Mouse (Mus musculus) neural tube, embryonic 12.5 days (tissue): Measurements from ENCODE around the gene Ntm. TPM values are rescaled to one million over a fixed set of nuclear protein-coding genes. Genes with fewer than 3 reads are reported as not detected.
A peak's percentile ranks its signal among the peaks of the same experiment; 100 is the strongest.

Source experiments
- ATAC-seq: fragments of 200-750 bp; cut with Nextera tagmentation; 2 replicates; pipeline ENCODE4 v1.8.0; 2017; ENCODE audit warnings: low read depth, mild to moderate bottlenecking, moderate TSS enrichment, moderate library complexity; ENCODE audit not compliant: low FRiP score
- H3K27ac ChIP-seq: fragments of 300-500 bp; sonication (generic); 2 replicates; pipeline ENCODE4 v1.5.1; 2016
- H3K27me3 ChIP-seq: fragments of 300-500 bp; sonication (generic); replicated peaks from 2 replicates; pipeline ENCODE4 v1.6.1; 2016; ENCODE audit warnings: mild to moderate bottlenecking
- H3K36me3 ChIP-seq: fragments of 300-500 bp; sonication (generic); 2 replicates; pipeline ENCODE4 v1.6.1; 2016; ENCODE audit warnings: mild to moderate bottlenecking
- H3K4me1 ChIP-seq: fragments of 300-500 bp; sonication (generic); 2 replicates; pipeline ENCODE4 v1.6.1; 2016
- H3K4me2 ChIP-seq: fragments of 300-500 bp; sonication (generic); replicated peaks from 2 replicates; pipeline ENCODE4 v1.6.1; 2016; ENCODE audit warnings: mild to moderate bottlenecking
- H3K4me3 ChIP-seq: fragments of 300-500 bp; sonication (generic); 2 replicates; pipeline ENCODE4 v1.5.1; 2016
- H3K9ac ChIP-seq: fragments of 300-500 bp; sonication (generic); 2 replicates; pipeline ENCODE4 v1.6.1; 2016; ENCODE audit warnings: mild to moderate bottlenecking
- H3K9me3 ChIP-seq: fragments of 300-500 bp; sonication (generic); 2 replicates; pipeline ENCODE4 v1.6.1; 2016; ENCODE audit warnings: mild to moderate bottlenecking
- WGBS: fragments of 180-500 bp; shearing (Covaris S2); methylation state at CpG from one replicate; pipeline ENCODE4 v1.1.7; 2016; 5-methylcytosine and 5-hydroxymethylcytosine counted together
- polyA plus RNA-seq: library from polyadenylated mRNA; unstranded; fragments of >200 nt; fragmentation: Nextera tagmentation; extraction: Ambion mirVana; gene quantifications from 2 replicates; pipeline ENCODE4 v1.2.1, GENCODE M21; 2016

Ntm gene
- polyA plus RNA-seq, 1 experiment from 2014 or later, result 68.6 TPM

DNA sequence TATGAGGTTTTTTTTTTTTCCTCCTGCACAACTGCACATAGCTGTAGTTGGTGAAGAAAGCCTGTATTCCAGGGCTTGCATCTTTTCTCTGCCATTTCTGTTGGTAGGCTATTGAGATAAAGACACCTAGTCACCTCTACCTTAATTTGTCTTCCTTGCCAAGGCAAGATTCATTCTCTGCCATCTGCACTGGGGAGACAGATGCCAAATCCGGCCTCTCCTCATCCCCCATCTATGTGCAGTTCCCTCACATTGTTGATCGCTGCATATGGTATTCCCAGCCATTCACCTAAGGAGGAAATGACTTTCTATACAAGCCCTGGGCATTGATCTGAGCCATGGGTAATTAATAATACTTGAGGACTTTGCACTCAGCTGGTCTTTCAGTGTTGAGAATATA is 753.7 kb downstream of the Ntm start:
- H3K9me3 ChIP-seq, result no peaks in the 10 kb centered on the region
- H3K9ac ChIP-seq, result no peak overlapping the region
- H3K4me1 ChIP-seq, result no peaks in the 10 kb centered on the region; the same call in 1 of the 2 replicates
- no peak overlapping the region for H3K4me3 ChIP-seq
- H3K4me2 ChIP-seq, result no peak overlapping the region
- ATAC-seq, result no peak
- H3K27me3 ChIP-seq, result no peaks in the 10 kb centered on the region
- no peak overlapping the region for H3K27ac ChIP-seq
- no peaks in the 10 kb centered on the region for H3K36me3 ChIP-seq
- 94% methylated on average over 2 of the region's 2 CpGs for WGBS

DNA sequence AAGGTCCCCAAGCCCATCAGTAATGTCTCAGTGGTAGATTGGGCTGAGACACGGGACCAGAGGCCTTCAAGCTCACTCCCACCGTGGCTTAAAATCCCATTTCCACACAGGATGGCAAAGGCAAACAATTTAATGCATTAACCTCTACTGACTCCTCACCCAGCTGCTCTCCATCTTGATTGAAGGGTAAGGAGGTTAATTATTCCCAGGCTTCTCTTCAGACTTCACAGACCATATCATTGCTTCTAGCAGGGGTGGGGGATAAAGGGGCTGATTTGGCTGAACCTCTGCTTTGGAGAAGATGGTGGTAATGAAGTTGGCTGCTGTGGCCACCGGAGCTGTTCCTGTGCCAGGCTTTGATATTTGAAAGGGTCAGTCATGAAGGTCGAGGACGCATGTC is 754.8 kb downstream of the Ntm start:
- no peaks in the 10 kb centered on the region for H3K27me3 ChIP-seq
- 72% methylated on average over 5 of the region's 5 CpGs for whole genome bisulfite sequencing
- H3K4me2 ChIP-seq, result no peak overlapping the region
- no peak overlapping the region for H3K9ac ChIP-seq
- H3K4me3 ChIP-seq, result no peak overlapping the region
- H3K27ac ChIP-seq, result no peak overlapping the region
- no peaks in the 10 kb centered on the region for H3K9me3 ChIP-seq
- no peak for ATAC-seq
- H3K36me3 ChIP-seq, result no peaks in the 10 kb centered on the region
- no peaks in the 10 kb centered on the region; the same call in 1 of the 2 replicates for H3K4me1 ChIP-seq

DNA sequence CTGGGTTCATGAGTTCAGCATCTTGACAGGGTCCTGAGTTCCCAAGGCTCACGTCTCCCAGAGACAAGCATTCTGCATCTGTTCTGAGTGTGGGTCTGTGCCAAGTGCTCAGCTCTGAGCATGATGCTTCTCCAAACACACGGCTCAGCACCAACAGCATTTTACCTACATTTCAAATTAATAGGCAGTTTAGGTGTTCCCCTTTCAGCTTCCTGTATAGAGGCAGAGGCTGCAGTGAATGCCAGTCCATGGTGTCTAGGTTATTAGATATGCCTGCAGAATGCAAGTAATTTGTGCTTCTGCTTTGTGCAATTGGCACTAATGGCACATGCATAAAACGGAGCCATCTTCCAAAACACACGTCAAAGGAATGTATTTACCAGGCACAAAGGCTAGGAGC is 757.3 kb downstream of the Ntm start:
- Histone ChIP-seq H3K9ac (no peak overlapping the region), H3K4me3 (no peak overlapping the region), H3K36me3 (no peaks in the 10 kb centered on the region), H3K4me1 (peaks cover 4% of the 10 kb centered on the region), H3K27me3 (no peaks in the 10 kb centered on the region), H3K9me3 (no peaks in the 10 kb centered on the region), H3K4me2 (no peak overlapping the region), H3K27ac (no peak overlapping the region)
- WGBS, result 80% methylated on average over 4 of the region's 4 CpGs
- ATAC-seq, result no peak

DNA sequence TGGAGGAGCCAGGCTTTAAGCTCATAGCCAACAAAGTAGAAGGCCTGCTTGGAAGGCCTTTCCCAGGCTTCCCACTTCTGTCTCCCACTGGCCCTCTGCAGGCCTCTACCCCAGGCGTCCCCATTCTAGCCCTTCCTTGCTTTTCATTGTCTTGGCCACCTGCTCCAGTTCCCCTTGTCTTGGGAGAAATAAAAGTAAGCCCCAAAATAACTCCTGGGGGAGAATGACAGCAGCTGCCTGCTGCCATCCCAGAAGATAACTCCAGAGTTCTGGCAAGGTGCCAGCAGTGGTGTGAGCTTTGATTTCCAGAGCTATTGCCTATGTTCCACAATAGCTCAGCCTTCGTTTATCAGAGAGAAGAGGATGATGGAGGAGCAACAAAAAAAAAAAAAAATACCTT is 760.7 kb downstream of the Ntm start:
- H3K4me3 ChIP-seq, result no peak overlapping the region
- no peaks in the 10 kb centered on the region for H3K36me3 ChIP-seq
- no peaks in the 10 kb centered on the region for H3K9me3 ChIP-seq
- H3K4me1 ChIP-seq, result peaks cover 4% of the 10 kb centered on the region
- no peaks in the 10 kb centered on the region for H3K27me3 ChIP-seq
- 23% methylated on average over 2 of the region's 2 CpGs for WGBS
- no peak overlapping the region for H3K27ac ChIP-seq
- ATAC-seq, result no peak
- H3K4me2 ChIP-seq, result no peak overlapping the region
- no peak overlapping the region for H3K9ac ChIP-seq

DNA sequence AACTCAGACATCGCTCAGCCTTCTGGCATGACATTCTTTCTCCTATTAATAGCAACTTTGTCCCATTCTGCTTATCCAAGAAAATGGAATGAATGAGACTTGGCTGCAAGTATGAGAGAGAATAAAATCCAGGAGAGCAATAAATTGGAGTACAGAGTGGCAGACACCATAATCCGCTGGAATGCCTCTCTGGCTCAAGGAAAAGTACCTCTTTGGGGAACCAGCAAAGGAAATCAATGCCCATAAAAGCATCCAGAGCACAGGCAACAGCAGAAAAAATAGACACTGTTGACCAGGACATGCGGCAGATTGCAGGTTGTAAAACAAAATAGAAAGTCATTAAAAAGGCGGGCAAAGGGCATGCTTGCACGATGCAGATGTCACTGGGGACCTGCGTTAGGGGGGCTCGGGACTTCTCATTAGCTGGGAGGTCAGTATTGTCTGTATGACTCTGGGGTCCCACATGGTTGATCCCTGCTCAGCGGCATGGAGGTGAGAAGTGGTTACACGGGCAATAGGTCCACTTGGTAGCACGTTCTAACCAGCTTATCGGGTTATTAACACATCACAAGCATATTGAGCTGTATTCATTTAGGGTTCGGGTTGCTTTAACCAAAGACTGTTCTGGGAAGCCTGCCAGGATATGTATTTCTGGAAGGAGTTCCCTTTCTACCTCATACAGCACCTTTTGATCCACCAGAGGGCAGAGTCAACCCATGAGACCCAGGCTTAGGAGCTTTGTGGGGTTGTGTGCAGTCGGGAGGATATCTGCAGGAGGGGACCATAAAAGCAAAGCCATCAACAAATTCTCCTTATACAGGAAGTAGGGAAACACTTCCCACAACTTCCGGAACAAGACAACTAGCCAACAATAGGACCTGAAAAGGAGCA is 761.5 kb downstream of the Ntm start:
- peak; percentile 48; the same call in 1 of the 2 replicates for ATAC-seq
- 46% methylated on average over 14 of the region's 14 CpGs for WGBS
- no peak overlapping the region for H3K27ac ChIP-seq
- H3K4me3 ChIP-seq, result no peak overlapping the region
- peaks cover 4% of the 10 kb centered on the region for H3K4me1 ChIP-seq
- no peak overlapping the region for H3K4me2 ChIP-seq
- H3K36me3 ChIP-seq, result no peaks in the 10 kb centered on the region
- H3K9ac ChIP-seq, result no peak overlapping the region
- no peaks in the 10 kb centered on the region for H3K27me3 ChIP-seq
- no peaks in the 10 kb centered on the region for H3K9me3 ChIP-seq

DNA sequence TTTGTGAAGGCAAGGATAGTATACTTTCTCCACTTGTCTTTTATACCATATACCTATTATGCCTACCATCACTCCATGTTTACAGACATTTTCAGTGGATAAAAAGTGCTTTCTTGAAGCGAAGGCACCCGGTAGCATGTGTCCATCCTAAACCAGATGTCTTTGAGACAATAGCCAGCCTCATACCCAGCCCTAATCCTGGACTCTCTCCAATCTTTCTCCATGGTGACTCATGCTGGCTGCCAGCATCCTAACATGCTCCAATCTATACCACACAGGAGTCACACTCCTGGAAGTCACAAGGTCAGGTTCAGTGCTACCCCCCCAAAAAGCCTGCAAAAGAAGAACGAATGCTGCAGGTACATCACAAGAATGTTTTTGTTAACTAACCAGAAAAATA is 765.9 kb downstream of the Ntm start:
- Histone ChIP-seq H3K27me3 (no peaks in the 10 kb centered on the region), H3K9ac (no peak overlapping the region), H3K4me1 (peaks cover 2% of the 10 kb centered on the region), H3K36me3 (no peaks in the 10 kb centered on the region), H3K9me3 (no peaks in the 10 kb centered on the region), H3K4me2 (no peak overlapping the region), H3K27ac (no peak overlapping the region), H3K4me3 (no peak overlapping the region)
- 89% methylated on average over 3 of the region's 3 CpGs for WGBS
- no peak for ATAC-seq

DNA sequence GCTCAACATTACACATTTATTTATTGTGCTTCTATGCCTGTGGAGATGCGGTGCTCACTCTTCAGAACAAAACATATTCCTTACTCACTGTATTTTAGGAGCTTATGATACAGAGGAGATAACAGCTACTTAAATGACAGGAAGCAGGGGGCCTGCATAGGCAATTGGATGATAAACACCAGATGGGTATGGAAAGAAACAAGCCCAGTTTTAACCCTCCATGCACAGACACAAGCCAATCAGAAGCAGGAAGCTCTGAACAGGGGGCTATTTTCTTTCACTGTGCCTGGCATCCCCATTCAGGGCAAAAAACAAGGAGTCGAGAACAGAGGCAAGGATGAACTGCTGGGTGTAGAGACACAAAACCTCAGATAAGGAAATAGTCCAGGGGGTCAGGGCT is 768.7 kb downstream of the Ntm start:
- ATAC-seq, result no peak
- no peak overlapping the region for H3K27ac ChIP-seq
- H3K4me3 ChIP-seq, result no peak overlapping the region
- no peaks in the 10 kb centered on the region for H3K27me3 ChIP-seq
- WGBS, result 77% methylated on average over 2 of the region's 2 CpGs
- H3K36me3 ChIP-seq, result no peaks in the 10 kb centered on the region
- no peak overlapping the region for H3K4me2 ChIP-seq
- no peaks in the 10 kb centered on the region for H3K4me1 ChIP-seq
- no peak overlapping the region for H3K9ac ChIP-seq
- no peaks in the 10 kb centered on the region for H3K9me3 ChIP-seq

DNA sequence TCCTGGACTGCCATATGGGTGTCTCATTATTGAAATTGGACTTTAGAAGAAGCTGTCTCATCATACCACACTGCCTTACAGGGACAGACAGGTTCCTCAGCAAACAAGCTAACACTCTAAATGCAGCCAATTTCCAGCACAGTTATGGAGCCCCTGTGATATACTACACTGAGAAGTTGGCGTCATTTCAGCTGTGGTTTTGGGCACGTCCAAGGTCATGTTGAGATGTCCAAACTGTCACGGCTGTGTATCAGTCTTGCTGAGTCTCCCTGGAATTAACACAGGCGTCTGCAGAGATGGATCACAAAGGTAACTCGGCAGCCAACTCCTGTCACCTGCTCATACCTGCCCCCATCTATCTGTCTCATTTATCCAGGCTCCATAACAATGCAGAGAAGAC is 779.9 kb downstream of the Ntm start:
- ATAC-seq, result no peak

DNA sequence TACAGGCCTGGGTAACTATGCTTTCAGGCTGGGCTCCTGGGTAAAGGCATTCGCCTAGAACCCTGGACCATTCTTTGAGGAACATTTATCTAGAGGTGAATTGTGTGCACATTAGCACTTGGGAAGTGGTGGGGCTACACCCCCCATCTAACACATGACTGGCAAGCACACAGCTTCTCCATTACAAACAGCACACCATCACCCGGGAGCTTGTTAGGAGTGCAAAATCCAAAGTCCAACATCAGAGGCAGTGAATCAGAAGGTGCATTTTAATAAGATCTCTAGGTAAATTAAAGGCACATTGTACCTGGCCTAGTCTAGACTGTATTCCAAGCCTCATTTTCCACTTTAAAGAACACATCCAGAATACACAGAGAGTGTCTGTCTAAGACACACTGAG is 781.3 kb downstream of the Ntm start:
- 83% methylated on average over 2 of the region's 2 CpGs for WGBS
- no peaks in the 10 kb centered on the region for H3K9me3 ChIP-seq
- no peak overlapping the region for H3K9ac ChIP-seq
- H3K36me3 ChIP-seq, result no peaks in the 10 kb centered on the region
- H3K4me1 ChIP-seq, result no peaks in the 10 kb centered on the region
- no peak overlapping the region for H3K27ac ChIP-seq
- H3K27me3 ChIP-seq, result no peaks in the 10 kb centered on the region
- no peak for ATAC-seq
- H3K4me3 ChIP-seq, result no peak overlapping the region
- no peak overlapping the region for H3K4me2 ChIP-seq

More for the DNA sequence above, 779.9 kb downstream of the Ntm start:
- Histone ChIP-seq H3K4me1 (no peaks in the 10 kb centered on the region), H3K27ac (no peak overlapping the region), H3K36me3 (no peaks in the 10 kb centered on the region), H3K9ac (no peak overlapping the region), H3K4me2 (no peak overlapping the region), H3K27me3 (no peaks in the 10 kb centered on the region), H3K4me3 (no peak overlapping the region), H3K9me3 (no peaks in the 10 kb centered on the region)
- 92% methylated on average over 5 of the region's 5 CpGs for WGBS

DNA sequence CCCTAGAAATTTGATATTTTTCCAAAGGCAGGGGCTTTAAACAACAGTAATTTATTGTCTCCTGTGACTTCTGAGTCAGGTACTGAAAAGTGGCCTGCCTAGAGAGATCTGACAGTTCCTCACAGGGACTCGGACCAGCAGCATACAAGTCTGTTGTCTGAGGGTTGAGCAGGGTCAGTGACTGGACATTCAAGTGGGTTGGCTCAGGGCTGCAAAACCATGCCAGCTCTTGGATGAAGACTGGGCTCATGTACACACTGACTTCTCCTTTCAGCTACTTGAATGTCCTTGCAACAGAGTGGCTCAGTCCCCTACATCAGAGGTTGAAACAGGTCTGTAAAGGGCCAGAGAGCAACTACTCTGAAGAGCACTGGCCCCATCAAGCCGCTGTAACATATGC is 797.2 kb downstream of the Ntm start:
- ATAC-seq, result no peak
- Histone ChIP-seq H3K4me3 (no peak overlapping the region), H3K27ac (no peak overlapping the region), H3K27me3 (no peaks in the 10 kb centered on the region), H3K9me3 (no peaks in the 10 kb centered on the region), H3K36me3 (no peaks in the 10 kb centered on the region), H3K9ac (no peak overlapping the region), H3K4me1 (0 out of 2 replicates have a peak, but pooled peaks cover 2% of the 10 kb centered on the region), H3K4me2 (no peak overlapping the region)
- 74% methylated on average over 2 of the region's 2 CpGs for WGBS

DNA sequence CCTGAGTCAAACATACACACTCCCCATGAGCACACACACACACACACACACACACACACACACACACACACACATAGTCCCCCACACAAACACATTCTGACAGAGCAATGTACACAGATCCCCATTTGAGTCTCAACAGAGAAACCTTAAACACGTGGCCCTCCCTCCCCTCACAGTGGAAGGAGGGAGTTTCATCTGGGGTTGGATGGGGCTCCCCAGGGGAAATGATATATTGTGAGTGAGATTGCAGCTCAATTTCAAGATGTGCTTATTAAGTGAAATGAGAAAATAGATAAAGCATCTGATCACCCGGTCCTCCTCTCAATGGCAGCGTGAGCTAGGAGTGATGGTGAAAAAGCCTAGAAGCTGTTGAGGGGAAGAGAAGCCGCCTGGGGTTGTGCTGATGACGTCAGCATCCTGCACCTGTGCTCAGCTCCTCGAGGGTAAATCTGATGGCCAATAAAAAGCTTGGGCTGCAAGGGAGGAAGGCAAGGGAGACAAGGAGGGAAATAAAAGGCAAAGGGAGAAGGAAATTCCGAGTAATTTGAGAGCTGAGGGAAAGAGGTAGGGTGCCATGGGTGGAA is 801.8 kb downstream of the Ntm start:
- Histone ChIP-seq H3K27me3 (no peaks in the 10 kb centered on the region), H3K36me3 (no peaks in the 10 kb centered on the region), H3K9ac (no peak overlapping the region), H3K4me3 (no peak overlapping the region), H3K4me2 (no peak overlapping the region), H3K27ac (no peak overlapping the region), H3K9me3 (no peaks in the 10 kb centered on the region), H3K4me1 (0 out of 2 replicates have a peak, but pooled peaks cover 2% of the 10 kb centered on the region)
- peak; percentile 48; the same call in 1 of the 2 replicates for ATAC-seq
- WGBS, result 22% methylated on average over 7 of the region's 7 CpGs

DNA sequence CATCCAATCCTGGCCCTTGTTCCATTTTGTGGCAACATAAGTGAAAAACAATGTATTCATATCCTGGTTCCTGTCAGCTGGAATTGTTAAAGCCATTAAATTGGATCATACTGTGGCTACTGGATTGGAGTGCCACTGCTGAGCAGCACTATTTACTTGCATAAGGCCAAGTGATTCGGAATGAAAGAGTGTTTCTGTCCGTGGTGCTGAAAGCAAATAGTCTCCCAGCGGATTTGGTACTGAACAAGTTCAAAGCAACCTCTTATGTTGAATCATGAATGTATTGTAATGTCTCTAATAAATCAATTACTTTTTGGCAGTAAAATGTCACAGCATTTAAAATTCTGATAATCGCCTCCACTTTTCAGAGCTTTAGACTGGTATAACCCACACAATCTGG is 817.0 kb downstream of the Ntm start:
- no peaks in the 10 kb centered on the region for H3K4me1 ChIP-seq
- no peak overlapping the region for H3K9ac ChIP-seq
- WGBS, result 17% methylated on average over 4 of the region's 4 CpGs
- ATAC-seq, result no peak
- no peak overlapping the region for H3K27ac ChIP-seq
- no peaks in the 10 kb centered on the region for H3K27me3 ChIP-seq
- H3K4me3 ChIP-seq, result no peak overlapping the region
- H3K36me3 ChIP-seq, result no peaks in the 10 kb centered on the region
- no peak overlapping the region for H3K4me2 ChIP-seq
- no peaks in the 10 kb centered on the region for H3K9me3 ChIP-seq
